Mouse (Mus musculus) liver, adult 10 weeks (tissue): ENCODE results near the gene Six6. TPM values are rescaled to one million over a fixed set of nuclear protein-coding genes. Genes with fewer than 3 reads are reported as not detected.

Source experiments
- polyA plus RNA-seq: library from polyadenylated mRNA; stranded (reverse); fragments of 350-450 nt; fragmentation: Illumina TruSeq; extraction: RNeasy Lipid Tissue Mini Kit (QIAGEN cat#74804); gene quantifications from one replicate; pipeline ENCODE4 v1.2.3, GENCODE M21; 2014; ENCODE audit warnings: low read depth, low replicate concordance

Six6 gene
- polyA plus RNA-seq, result not detected

GRCm38 (mm10) chr12:72939616-72940015, at the start of gene Six6:
Gene Six6 (plus strand): TSS chr12:72939892.

GRCm38 (mm10) chr12:72940071-72940821, 554 bp downstream of the Six6 start, which contains the start of gene 4930447C04Rik:
Gene 4930447C04Rik (minus strand): TSS chr12:72940774.

Other genes starting within 250 kb of the Six6 start
- 143 TPM for gene Ppm1a, start 182.4 kb upstream of the Six6 start, polyA plus RNA-seq
- not detected for gene 4930447C04Rik, start 882 bp downstream of the Six6 start, polyA plus RNA-seq
- gene Six1, start 114.0 kb downstream of the Six6 start, polyA plus RNA-seq, result not detected
- gene Six4, start 173.6 kb downstream of the Six6 start, polyA plus RNA-seq, result not detected
- gene Mnat1, start 183.8 kb downstream of the Six6 start, polyA plus RNA-seq, result 6.8 TPM